Mouse (Mus musculus) brain, embryonic 14.5 days (tissue): ENCODE data around the gene L3mbtl4.

Source experiments
- CTCF ChIP-seq: fragments of 200-500 bp; IDR thresholded peaks from 2 replicates; pipeline ENCODE4 v1.5.1; 2012; ENCODE audit warnings: inconsistent platforms, mild to moderate bottlenecking, moderate library complexity, borderline replicate concordance; ENCODE audit not compliant: insufficient read depth, insufficient read length; ENCODE audit errors: extremely low read depth
- POLR2A ChIP-seq: fragments of 200-500 bp; IDR thresholded peaks from 2 replicates; pipeline ENCODE4 v1.6.1; 2012; ENCODE audit warnings: mild to moderate bottlenecking, inconsistent platforms, borderline replicate concordance; ENCODE audit not compliant: poor library complexity, insufficient read depth, insufficient read length, severe bottlenecking; ENCODE audit errors: extremely low read depth

DNA sequence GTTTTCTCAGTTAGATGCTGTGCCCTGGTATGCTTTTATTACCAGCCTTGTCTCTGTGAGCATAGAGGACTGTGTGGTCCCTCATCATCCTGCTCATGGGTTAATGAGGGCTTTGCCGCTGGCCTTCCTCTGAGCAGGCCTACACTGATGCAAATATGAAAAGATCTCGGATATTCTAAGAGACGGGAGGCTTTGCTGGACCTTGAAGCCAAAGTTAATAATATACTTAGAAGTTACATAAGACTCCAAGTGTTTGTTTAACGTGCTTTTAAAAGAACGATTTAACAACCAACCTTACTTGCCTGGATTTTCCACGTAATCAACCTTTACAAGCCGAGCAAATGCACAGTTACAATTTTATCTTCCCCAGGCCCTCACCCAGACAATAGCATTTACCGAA lies 15.1 kb downstream of the L3mbtl4 start:
- TF ChIP-seq CTCF (no peak), POLR2A (no peak)
